In genomic region chr17:62940573-62941252, GRCm38 (mm10) we compare ENCODE assay signal across 10 mouse cellular contexts. TPM values are rescaled to one million over a fixed set of nuclear protein-coding genes. Genes with fewer than 3 reads are reported as not detected.
DNase-seq lines count a peak whose midpoint lies in the region; ATAC-seq lines count a peak whose summit lies in the region.
"Had no signal": no experiment of that assay in that cellular context is flagged by ENCODE, and none has a peak within 500 bp of the region (broad histone marks: within the 10 kb centered on the region; RNA-seq: fewer than 3 reads in every experiment).

No protein-coding gene starts in this region.

- H3K36me3 ChIP-seq in heart, embryonic 13.5 days: no peaks in the 10 kb centered on the region
- no peaks in the 10 kb centered on the region for H3K36me3 ChIP-seq in embryonic facial prominence, embryonic 13.5 days
- no peaks in the 10 kb centered on the region for H3K36me3 ChIP-seq in hindbrain, embryonic 15.5 days
- no peaks in the 10 kb centered on the region for H3K36me3 ChIP-seq in midbrain, embryonic 16.5 days (ENCODE audit: control insufficient read depth, insufficient read depth, low read length)
- H3K36me3 ChIP-seq: intestine, embryonic 15.5 days had no signal

- H3K4me1 ChIP-seq in heart, embryonic 13.5 days: peaks cover 19% of the 10 kb centered on the region
- peaks cover 17% of the 10 kb centered on the region for H3K4me1 ChIP-seq in embryonic facial prominence, embryonic 13.5 days
- H3K4me1 ChIP-seq in hindbrain, embryonic 15.5 days (replicated peaks): peaks cover 11% of the 10 kb centered on the region; the same call in 1 of the 2 replicates
- peaks cover 11% of the 10 kb centered on the region for H3K4me1 ChIP-seq in midbrain, embryonic 16.5 days (ENCODE audit: control insufficient read depth, insufficient read depth, low read length)

- no peak overlapping the region for H3K27ac ChIP-seq in heart, embryonic 13.5 days (replicated peaks)
- H3K27ac ChIP-seq in embryonic facial prominence, embryonic 13.5 days: no peak overlapping the region
- H3K27ac ChIP-seq in hindbrain, embryonic 15.5 days (replicated peaks): no peak overlapping the region
- no peak overlapping the region for H3K27ac ChIP-seq in midbrain, embryonic 16.5 days (ENCODE audit: low read length)
- H3K27ac ChIP-seq: intestine, embryonic 15.5 days had no signal

- no peak for DNase-seq in heart, postnatal 4 days
- no peak for DNase-seq in adrenal gland, postnatal 14 days
- no peak for DNase-seq in right cerebral cortex, postnatal 10 days (ENCODE audit: low spot score in 2 of 2)
- DNase-seq in thymus, postnatal 0 days (ENCODE audit: low spot score): no peak
- DNase-seq: B cell, adult 2 months had no signal

- H3K9me3 ChIP-seq in heart, embryonic 13.5 days: no peaks in the 10 kb centered on the region
- H3K9me3 ChIP-seq in embryonic facial prominence, embryonic 13.5 days: no peaks in the 10 kb centered on the region
- H3K9me3 ChIP-seq in hindbrain, embryonic 15.5 days: no peaks in the 10 kb centered on the region
- H3K9me3 ChIP-seq in midbrain, embryonic 16.5 days (replicated peaks; ENCODE audit: control insufficient read depth, low read length, poor library complexity, severe bottlenecking): no peaks in the 10 kb centered on the region
- H3K9me3 ChIP-seq: intestine, embryonic 15.5 days had no signal

- peak overlapping the region; percentile 47 for H3K4me2 ChIP-seq in heart, embryonic 13.5 days
- H3K4me2 ChIP-seq in embryonic facial prominence, embryonic 13.5 days: peak overlapping the region; percentile 55
- H3K4me2 ChIP-seq in hindbrain, embryonic 15.5 days: peak overlapping the region; percentile 45
- peak overlapping the region; percentile 44; the same call in 1 of the 2 replicates for H3K4me2 ChIP-seq in midbrain, embryonic 16.5 days (ENCODE audit: low read length)
- H3K4me2 ChIP-seq: intestine, embryonic 15.5 days had no signal

- H3K4me3 ChIP-seq in heart, embryonic 13.5 days: no peak overlapping the region
- H3K4me3 ChIP-seq in embryonic facial prominence, embryonic 13.5 days: peak overlapping the region; percentile 20; the same call in 1 of the 2 replicates
- H3K4me3 ChIP-seq in hindbrain, embryonic 15.5 days: no peak overlapping the region
- H3K4me3 ChIP-seq in midbrain, embryonic 16.5 days (ENCODE audit: low read depth, low read length): no peak overlapping the region
- H3K4me3 ChIP-seq: intestine, embryonic 15.5 days had no signal

- 35% methylated on average over 7 of the region's 7 CpGs for WGBS in heart, embryonic 13.5 days
- WGBS in embryonic facial prominence, embryonic 13.5 days: 6% methylated on average over 7 of the region's 7 CpGs
- 17% methylated on average over 7 of the region's 7 CpGs for WGBS in hindbrain, embryonic 15.5 days
- 16% methylated on average over 7 of the region's 7 CpGs for WGBS in midbrain, embryonic 16.5 days

- ATAC-seq in heart, embryonic 13.5 days (ENCODE audit: extremely low read depth, insufficient number of reproducible peaks, low FRiP score, low TSS enrichment): no peak
- ATAC-seq in embryonic facial prominence, embryonic 13.5 days (ENCODE audit: insufficient number of reproducible peaks, insufficient read depth, low FRiP score, low TSS enrichment, low read depth): peak; percentile 59; the same call in 1 of the 2 replicates
- ATAC-seq in hindbrain, embryonic 15.5 days (ENCODE audit: low FRiP score, low read depth): peak; percentile 48; the same call in 1 of the 2 replicates
- ATAC-seq in midbrain, embryonic 16.5 days: peak; percentile 84
- ATAC-seq: intestine, embryonic 15.5 days had no signal

- 0 out of 2 replicates have a peak, but pooled peaks cover 3% of the 10 kb centered on the region for H3K27me3 ChIP-seq in heart, embryonic 13.5 days (replicated peaks)
- H3K27me3 ChIP-seq in embryonic facial prominence, embryonic 13.5 days: no peaks in the 10 kb centered on the region
- no peaks in the 10 kb centered on the region for H3K27me3 ChIP-seq in hindbrain, embryonic 15.5 days
- H3K27me3 ChIP-seq in midbrain, embryonic 16.5 days (ENCODE audit: control insufficient read depth, insufficient read depth, low read depth, low read length): no peaks in the 10 kb centered on the region
- H3K27me3 ChIP-seq: intestine, embryonic 15.5 days had no signal

- H3K9ac ChIP-seq in heart, embryonic 13.5 days: no peak overlapping the region
- H3K9ac ChIP-seq in embryonic facial prominence, embryonic 13.5 days: no peak overlapping the region; the same call in 1 of the 2 replicates
- no peak overlapping the region for H3K9ac ChIP-seq in hindbrain, embryonic 15.5 days
- no peak overlapping the region for H3K9ac ChIP-seq in midbrain, embryonic 16.5 days (ENCODE audit: low read depth, low read length)
- H3K9ac ChIP-seq: intestine, embryonic 15.5 days had no signal

RNA-seq across cellular contexts. Expression of gene Efna5, which starts 59.6 kb away (rescaled TPM):
- 22.0 and 24.3 TPM in 2 replicates for polyA plus RNA-seq in heart, embryonic 13.5 days (2015; fragmentation: Nextera tagmentation; extraction: Ambion mirVana)
- 10 to 100 TPM; 39.7 to 46.1 TPM for total RNA-seq in heart, postnatal 4 days (2021)
- polyA plus RNA-seq in embryonic facial prominence, embryonic 13.5 days (2015; fragmentation: Nextera tagmentation; extraction: Ambion mirVana): 109 and 119 TPM in 2 replicates
- 38.5 and 69.1 TPM in 2 replicates for polyA plus RNA-seq in hindbrain, embryonic 15.5 days (2015; fragmentation: Nextera tagmentation; extraction: Ambion mirVana)
- 55.0 and 59.7 TPM in 2 replicates for polyA plus RNA-seq in midbrain, embryonic 16.5 days (2015; fragmentation: Nextera tagmentation; extraction: Ambion mirVana)
- total RNA-seq in adrenal gland, postnatal 14 days (2021): 25.2 and 27.8 TPM in 2 replicates
- polyA plus RNA-seq in thymus, postnatal 0 days (2015; fragmentation: Nextera tagmentation; extraction: Ambion mirVana): 3.2 and 3.5 TPM in 2 replicates
